Mouse (Mus musculus) ES-E14 (cell line): ENCODE results near the gene Ccpg1os.

Experiments
- MAFK ChIP-seq: IDR thresholded peaks from 2 replicates; pipeline ENCODE4 v1.6.1; 2014; ENCODE audit warnings: mild to moderate bottlenecking, low read depth, low read length, inconsistent platforms; ENCODE audit not compliant: insufficient read depth
- ZC3H11A ChIP-seq: IDR thresholded peaks from 2 replicates; pipeline ENCODE4 v1.6.1; 2012; ENCODE audit warnings: low read depth, mild to moderate bottlenecking, inconsistent platforms, low read length, borderline replicate concordance

GRCm38 (mm10) chr9:72972435-72972834, 12.7 kb downstream of the Ccpg1os start:
- TF ChIP-seq ZC3H11A = no peak
- no peak for TF ChIP-seq MAFK
